In genomic region chr11:111652882-111653281, GRCm38 (mm10) we compare ENCODE assay signal across 8 mouse cellular contexts.
DNase-seq lines count a peak whose midpoint lies in the region; ATAC-seq and TF ChIP-seq lines count a peak whose summit lies in the region.

No protein-coding gene starts in this region.

- H3K4me3 ChIP-seq in intestine, embryonic 14.5 days (ENCODE audit: low read depth, low read length): no peak overlapping the region
- H3K4me3 ChIP-seq in intestine, embryonic 16.5 days (ENCODE audit: low read length): no peak overlapping the region
- H3K4me3 ChIP-seq in hindbrain, postnatal 0 days (ENCODE audit: low read length): no peak overlapping the region

- H3K27ac ChIP-seq in intestine, embryonic 14.5 days (ENCODE audit: low read depth): no peak overlapping the region
- H3K27ac ChIP-seq in intestine, embryonic 16.5 days (ENCODE audit: low read length): no peak overlapping the region
- H3K27ac ChIP-seq in hindbrain, postnatal 0 days: no peak overlapping the region

- peak; percentile 64 for DNase-seq in intestine, embryonic 14.5 days (ENCODE audit: low spot score)
- DNase-seq in 416B (ENCODE audit: low read depth) (peak; percentile 53), MEL-GATA-1-ER (ENCODE audit: extremely low read depth, low read depth) (peak; percentile 1)
- DNase-seq in hindbrain, postnatal 0 days (ENCODE audit: low spot score): peak; percentile 78
- peak; percentile 73 for DNase-seq in retina, postnatal 1 day
- DNase-seq in gastrocnemius, postnatal 25 days: no peak
- no peak for DNase-seq in spleen, adult 18-20 months

- no peak overlapping the region for H3K4me2 ChIP-seq in intestine, embryonic 14.5 days (ENCODE audit: low read length)
- H3K4me2 ChIP-seq in intestine, embryonic 16.5 days (ENCODE audit: low read depth, low read length): no peak overlapping the region
- H3K4me2 ChIP-seq in hindbrain, postnatal 0 days (ENCODE audit: low read depth, low read length): no peak overlapping the region

- H3K27me3 ChIP-seq in intestine, embryonic 14.5 days (replicated peaks; ENCODE audit: control insufficient read depth, insufficient read depth, low read length): no peaks in the 10 kb centered on the region
- H3K27me3 ChIP-seq in intestine, embryonic 16.5 days (replicated peaks; ENCODE audit: control insufficient read depth, insufficient read depth, low read length): no peaks in the 10 kb centered on the region
- no peaks in the 10 kb centered on the region for H3K27me3 ChIP-seq in hindbrain, postnatal 0 days (ENCODE audit: insufficient read depth, low read length)

- WGBS in intestine, embryonic 14.5 days: 55% methylated on average over 3 of the region's 3 CpGs
- WGBS in intestine, embryonic 16.5 days: 57% methylated on average over 3 of the region's 3 CpGs
- WGBS in hindbrain, postnatal 0 days: 48% methylated on average over 3 of the region's 3 CpGs

- no peaks in the 10 kb centered on the region for H3K36me3 ChIP-seq in intestine, embryonic 14.5 days (ENCODE audit: control insufficient read depth, insufficient read depth, low read length)
- H3K36me3 ChIP-seq in intestine, embryonic 16.5 days (ENCODE audit: control insufficient read depth, insufficient read depth, low read length): no peaks in the 10 kb centered on the region
- no peaks in the 10 kb centered on the region for H3K36me3 ChIP-seq in hindbrain, postnatal 0 days (ENCODE audit: insufficient read depth, low read length)

- H3K9ac ChIP-seq in intestine, embryonic 14.5 days (ENCODE audit: low read length): no peak overlapping the region
- H3K9ac ChIP-seq in intestine, embryonic 16.5 days (ENCODE audit: low read depth, low read length): no peak overlapping the region
- H3K9ac ChIP-seq in hindbrain, postnatal 0 days (replicated peaks; ENCODE audit: low read length): no peak overlapping the region

- peak; percentile 87 for TF ChIP-seq CTCF in hindbrain, postnatal 0 days (IDR thresholded peaks at IDR 0.05; ENCODE audit: low read depth)

- no peaks in the 10 kb centered on the region for H3K9me3 ChIP-seq in intestine, embryonic 14.5 days (ENCODE audit: control insufficient read depth, low read length)
- H3K9me3 ChIP-seq in intestine, embryonic 16.5 days (ENCODE audit: control insufficient read depth, low read length): no peaks in the 10 kb centered on the region
- H3K9me3 ChIP-seq in hindbrain, postnatal 0 days (ENCODE audit: low read length): no peaks in the 10 kb centered on the region

- H3K4me1 ChIP-seq in intestine, embryonic 14.5 days (replicated peaks; ENCODE audit: control insufficient read depth, insufficient read depth, low read length): no peaks in the 10 kb centered on the region
- H3K4me1 ChIP-seq in intestine, embryonic 16.5 days (ENCODE audit: control insufficient read depth, insufficient read depth, low read length): no peaks in the 10 kb centered on the region
- no peaks in the 10 kb centered on the region for H3K4me1 ChIP-seq in hindbrain, postnatal 0 days (ENCODE audit: insufficient read depth, low read length)

- no peak for ATAC-seq in intestine, embryonic 14.5 days (replicated peaks; ENCODE audit: low FRiP score, low TSS enrichment, low read depth)
- no peak for ATAC-seq in intestine, embryonic 16.5 days
- ATAC-seq in hindbrain, postnatal 0 days: no peak

Comparison
In these comparisons a context has a peak if more than half of its experiments do, and no peak if none do; other contexts are left out.
1. DNase-seq: peak in intestine, embryonic 14.5 days (single experiment), 416B (single experiment), MEL-GATA-1-ER (single experiment), hindbrain, postnatal 0 days (single experiment) and retina, postnatal 1 day (single experiment); none in gastrocnemius, postnatal 25 days (single experiment) and spleen, adult 18-20 months (0 of 2).